Mouse (Mus musculus): ENCODE results near the gene Fam174b.

Gene Fam174b

GRCm38 (mm10) chr7:73740111-73741035 is at the start of gene Fam174b:
TSS of gene Fam174b (plus strand) at chr7:73740302.
- no peak for DNase-seq

- no peak for DNase-seq
These were observed 43.0 kb upstream of the Fam174b start for GRCm38 (mm10) chr7:73697092-73697491.

- no peak for DNase-seq
These were observed 35.8 kb upstream of the Fam174b start for GRCm38 (mm10) chr7:73704305-73704704.

GRCm38 (mm10) chr7:73713506-73713905 is 26.6 kb upstream of the Fam174b start:
- no peak for DNase-seq

- peak; percentile 36 to 41 for DNase-seq
These were observed 24.0 kb upstream of the Fam174b start for GRCm38 (mm10) chr7:73715928-73716749.

GRCm38 (mm10) chr7:73716841-73717240 is 23.3 kb upstream of the Fam174b start:
- no peak for DNase-seq

GRCm38 (mm10) chr7:73718031-73718430 is 22.1 kb upstream of the Fam174b start:
- no peak for DNase-seq

GRCm38 (mm10) chr7:73718497-73719007 is 21.6 kb upstream of the Fam174b start:
- no peak for DNase-seq

- no peak for DNase-seq
These were observed 19.1 kb upstream of the Fam174b start for GRCm38 (mm10) chr7:73721046-73721445.

- DNase-seq = no peak
These were observed 18.3 kb upstream of the Fam174b start for GRCm38 (mm10) chr7:73721764-73722163.

- DNase-seq = no peak
These were observed 10.2 kb upstream of the Fam174b start for GRCm38 (mm10) chr7:73729913-73730312.

GRCm38 (mm10) chr7:73730430-73731022 is 9.6 kb upstream of the Fam174b start:
- no peak for DNase-seq

GRCm38 (mm10) chr7:73736046-73736445 is 4.1 kb upstream of the Fam174b start:
- no peak for DNase-seq

- no peak for DNase-seq
These were observed 1.3 kb downstream of the Fam174b start for GRCm38 (mm10) chr7:73741392-73741791.

GRCm38 (mm10) chr7:73741841-73742240 is 1.7 kb downstream of the Fam174b start:
- DNase-seq = no peak

- no peak for DNase-seq
These were observed 3.0 kb downstream of the Fam174b start for GRCm38 (mm10) chr7:73743144-73743543.

GRCm38 (mm10) chr7:73743831-73744370 is 3.8 kb downstream of the Fam174b start:
- no peak for DNase-seq

- DNase-seq = no peak
These were observed 5.8 kb downstream of the Fam174b start for GRCm38 (mm10) chr7:73745903-73746302.

- no peak for DNase-seq
These were observed 6.7 kb downstream of the Fam174b start for GRCm38 (mm10) chr7:73746836-73747235.

- no peak for DNase-seq
These were observed 7.4 kb downstream of the Fam174b start for GRCm38 (mm10) chr7:73747531-73747930.

- no peak for DNase-seq
These were observed 8.5 kb downstream of the Fam174b start for GRCm38 (mm10) chr7:73748437-73749108.

- no peak for DNase-seq
These were observed 9.2 kb downstream of the Fam174b start for GRCm38 (mm10) chr7:73749339-73749738.
